Mouse (Mus musculus) T-helper 1 cell (primary cell): ENCODE data around the gene Nfkbie.

Experiments
- in situ Hi-C: fragments of 300-600 bp; cut with MboI, MseI; formaldehyde crosslinking; loops from one replicate; pipeline ENCODE4 v1.15.1; 2025; ENCODE audit warnings: high pct_unique_total_duplicates

Nfkbie gene

DNA sequence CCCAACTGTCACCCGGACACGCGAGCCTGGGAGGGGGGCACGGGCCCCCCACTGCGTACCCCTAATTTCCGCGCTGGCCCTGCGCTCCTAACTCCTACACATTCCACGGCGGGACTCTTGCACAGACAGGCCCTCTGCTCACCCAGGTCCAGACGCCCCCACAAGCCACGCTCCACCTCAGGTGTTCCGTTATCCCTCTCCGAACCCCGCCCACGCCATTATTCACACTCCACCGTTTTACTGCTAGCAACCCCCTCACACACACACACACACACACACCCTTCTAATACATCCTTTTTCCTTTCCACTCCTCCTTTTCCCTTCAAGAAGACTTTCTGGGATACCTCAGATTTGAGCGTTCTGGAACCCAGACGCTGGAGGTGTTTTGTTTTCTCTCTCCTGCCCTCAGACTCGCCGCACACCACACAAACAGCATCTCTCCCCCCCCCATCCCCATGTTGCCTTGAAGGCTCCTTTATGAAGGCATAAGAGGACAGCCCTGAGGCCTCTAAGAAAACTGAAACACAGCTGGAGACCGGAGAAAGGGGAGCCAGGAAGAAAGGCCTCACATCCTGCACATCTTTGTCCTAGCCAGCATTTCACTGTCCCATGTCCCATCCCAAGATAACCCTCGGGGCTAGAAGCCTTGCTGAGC is 40.4 kb downstream of the Nfkbie start:
- in situ Hi-C loops = no loop called here

DNA sequence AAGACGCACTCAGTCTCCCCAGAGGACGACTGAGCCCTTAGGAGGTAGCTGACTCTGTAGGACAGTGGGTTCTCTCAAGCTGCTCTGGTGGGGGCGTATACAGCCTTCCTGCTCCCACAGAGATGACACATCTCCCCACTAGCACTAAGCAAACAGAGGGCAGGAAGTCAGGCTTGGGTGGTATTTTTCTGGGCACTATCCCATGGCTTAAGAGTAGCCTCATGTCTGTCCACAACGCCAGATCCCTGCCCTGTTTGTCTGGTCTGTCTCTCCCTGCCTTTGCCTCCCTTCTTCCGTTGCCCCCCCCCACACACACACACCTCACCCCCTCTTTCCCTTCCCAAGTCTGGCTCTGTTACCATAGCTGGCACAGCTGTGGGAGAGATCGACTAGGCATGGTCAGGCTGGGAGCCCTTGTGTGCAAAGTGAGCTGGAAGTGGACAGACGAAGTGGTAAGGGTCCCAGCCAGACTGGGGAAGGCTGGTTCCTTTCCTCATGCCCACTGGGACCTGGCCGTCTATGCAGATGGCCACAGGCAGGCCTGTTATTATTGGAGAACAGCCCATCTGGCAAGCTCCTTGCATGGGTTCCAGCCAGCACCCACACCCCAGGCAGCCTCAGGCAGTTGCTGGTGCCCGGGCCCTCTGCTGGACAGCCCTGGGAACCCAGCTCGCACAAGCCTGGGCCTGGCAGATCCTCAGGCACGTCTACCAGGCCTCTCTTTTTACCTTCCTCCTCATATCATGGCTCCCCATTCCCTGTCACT is 41.3 kb downstream of the Nfkbie start:
- in situ Hi-C loops = no loop called here

DNA sequence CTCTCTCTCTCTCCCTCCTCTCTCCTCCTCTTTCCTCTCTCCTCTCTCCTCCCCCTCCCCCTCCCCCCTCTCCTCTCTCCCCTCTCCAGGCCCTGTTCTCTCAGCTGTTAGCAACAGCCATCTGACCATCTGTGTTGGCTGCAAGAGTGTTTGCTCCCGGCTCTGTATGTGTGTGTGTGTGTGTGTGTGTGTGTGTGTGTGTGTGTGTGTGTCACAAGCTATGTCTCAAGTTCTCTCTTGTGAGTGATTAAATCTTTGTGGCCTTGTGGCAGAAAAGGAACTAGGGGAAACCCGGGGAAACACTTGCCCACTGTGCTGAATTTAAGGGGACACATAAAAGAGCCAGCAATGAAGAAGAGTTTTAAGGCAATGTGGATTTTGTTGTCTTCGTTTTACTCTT is 42.3 kb downstream of the Nfkbie start:
- in situ Hi-C loops = no loop called here

DNA sequence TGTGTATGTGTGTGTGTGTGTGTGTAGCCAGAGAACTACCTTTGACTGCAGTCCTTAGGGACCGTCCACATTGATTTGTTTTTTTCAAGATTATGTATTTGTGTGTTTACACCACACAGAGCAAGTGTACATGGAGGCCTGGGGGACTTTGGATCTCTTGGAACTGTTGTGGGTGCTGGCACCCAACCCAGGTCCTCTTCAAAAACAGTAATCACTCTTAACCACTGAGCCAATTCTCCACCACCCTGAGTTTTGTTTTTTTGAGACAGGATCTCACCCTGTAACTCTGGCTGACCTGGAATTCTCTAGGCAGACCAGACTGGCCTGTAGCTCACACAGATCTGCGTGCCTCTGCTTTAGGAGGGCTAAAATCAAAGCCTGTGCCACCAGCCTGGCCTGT is 42.9 kb downstream of the Nfkbie start:
- in situ Hi-C loops = no loop called here

DNA sequence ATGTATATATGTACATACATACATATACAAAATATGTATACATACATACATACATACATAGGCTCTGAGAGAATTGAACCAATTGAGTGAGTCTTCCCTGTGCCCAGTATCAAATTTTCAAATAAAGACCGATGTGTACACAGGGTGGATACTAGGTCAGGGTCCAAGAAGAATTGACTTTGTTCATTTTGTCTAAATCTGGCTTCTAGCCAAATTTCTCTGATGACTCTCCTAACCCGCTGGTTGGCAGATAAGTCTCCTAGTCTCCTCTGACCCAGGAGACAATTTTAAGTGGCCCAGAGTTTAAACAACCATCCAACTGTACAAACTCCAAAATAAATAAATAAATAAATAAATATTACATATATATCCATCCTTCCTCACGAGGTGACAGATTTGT is 43.4 kb downstream of the Nfkbie start:
- in situ Hi-C loops = no loop called here

DNA sequence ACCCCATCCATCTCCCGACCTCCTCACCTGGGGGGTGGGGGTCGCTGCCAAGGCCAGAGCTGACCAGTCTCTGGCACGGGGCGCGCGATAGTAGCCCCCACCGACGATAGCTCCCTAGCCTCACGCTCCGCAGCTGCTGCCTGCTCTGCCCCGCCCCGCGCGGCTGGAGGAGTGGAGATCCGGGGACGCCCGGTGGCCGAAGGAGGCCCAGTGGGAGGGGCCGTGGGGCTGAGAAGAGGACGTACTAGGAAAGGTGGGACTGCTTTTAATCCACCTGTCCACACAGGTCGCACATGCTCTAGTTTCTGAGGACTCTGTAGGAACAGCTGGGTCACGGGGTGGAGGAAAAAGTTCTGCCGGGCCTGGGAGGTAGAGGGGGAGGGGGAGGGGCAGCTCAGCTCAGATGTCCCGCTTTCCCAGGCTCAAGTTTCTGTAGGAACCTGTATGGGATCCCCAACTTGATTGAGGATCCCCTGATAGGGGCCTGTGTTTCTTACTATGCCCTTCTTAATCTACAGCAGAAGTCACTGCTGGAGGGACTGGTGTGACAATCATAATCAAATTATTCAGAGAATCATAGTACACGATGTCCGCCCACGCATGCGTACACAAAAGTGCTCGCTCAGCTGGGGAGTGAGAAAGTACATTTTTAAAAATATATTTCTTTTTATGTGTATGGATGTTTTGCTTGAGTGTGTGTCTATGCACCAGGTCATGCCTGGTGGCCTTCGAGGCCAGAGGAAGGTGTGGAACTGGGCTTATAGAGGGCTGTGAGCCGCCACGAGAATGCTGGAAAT is 44.1 kb downstream of the Nfkbie start, which contains the start of gene Slc29a1:
TSS of gene Slc29a1 (minus strand) at position 161 of the 797 bp plus-strand sequence.
- in situ Hi-C loops = loop anchor here (10.0 kb wide), 1 partner anchor 1115 kb away; no protein-coding TSS in a partner anchor

DNA sequence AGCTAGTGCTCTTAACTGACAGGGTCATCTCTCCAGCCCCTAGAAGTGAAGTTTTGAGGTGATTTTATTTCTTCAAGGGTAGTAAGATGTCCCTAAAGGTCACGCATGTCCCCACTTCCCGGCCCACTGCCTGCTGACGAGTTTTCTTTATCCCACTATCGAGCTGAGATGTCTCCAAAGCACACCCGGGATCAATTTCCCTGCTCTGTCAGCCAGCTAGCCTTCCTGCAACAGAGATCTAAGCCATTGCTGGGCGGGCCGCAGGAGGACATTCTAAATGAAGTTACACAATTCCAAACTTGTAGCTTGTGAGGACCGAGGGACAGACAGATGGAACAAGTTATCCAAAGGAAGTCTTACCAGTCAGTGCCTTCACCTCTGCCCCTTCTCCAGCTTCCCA is 44.8 kb downstream of the Nfkbie start:
- in situ Hi-C loops = loop anchor here (10.0 kb wide), 1 partner anchor 1115 kb away; no protein-coding TSS in a partner anchor

DNA sequence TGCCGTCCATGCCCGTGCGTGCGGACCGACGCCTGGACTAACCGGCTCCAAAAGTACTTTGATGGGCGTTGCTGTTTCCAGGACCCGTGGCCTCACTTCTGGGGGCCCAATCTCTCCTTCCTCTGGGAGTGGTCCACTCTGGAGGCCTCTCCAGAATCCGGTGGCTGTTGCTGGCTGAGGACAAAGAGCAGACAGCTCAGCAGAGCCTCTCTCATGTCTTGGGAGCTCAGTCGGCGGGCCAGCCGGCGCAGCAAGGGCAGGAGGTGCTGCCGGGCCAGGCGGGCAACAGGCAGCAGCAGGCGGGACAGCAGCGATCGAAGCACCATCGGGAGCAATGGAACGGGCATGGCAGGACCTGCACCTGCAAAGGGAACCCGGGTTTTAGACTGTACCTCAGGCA is 45.8 kb downstream of the Nfkbie start:
- in situ Hi-C loops = loop anchor here (10.0 kb wide), 1 partner anchor 1117 kb away; no protein-coding TSS in a partner anchor

DNA sequence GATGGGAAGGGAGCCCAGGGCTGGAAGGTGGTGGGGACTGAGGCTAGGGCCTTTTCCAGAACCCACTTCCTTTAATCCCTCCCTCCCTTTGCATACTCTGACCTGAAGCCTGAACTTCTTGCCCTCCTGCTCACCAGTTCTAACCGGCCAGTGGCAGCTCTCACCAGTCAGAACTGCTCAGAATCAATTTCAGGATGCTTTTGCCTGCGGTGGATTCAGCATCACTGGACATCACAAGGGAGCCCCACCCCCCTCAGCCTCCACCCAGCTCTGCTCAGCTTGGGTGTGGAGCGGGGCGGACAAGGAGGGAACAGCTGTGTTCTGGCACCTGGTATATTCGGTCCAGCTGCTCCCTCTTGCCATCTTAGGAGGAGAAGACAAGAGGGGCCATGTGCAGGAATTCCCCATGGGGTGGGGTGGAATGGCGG is 46.4 kb downstream of the Nfkbie start, which contains the start of gene Mymx:
TSS of gene Mymx (minus strand) at position 226 of the 428 bp plus-strand sequence.
- in situ Hi-C loops = loop anchor here (10.0 kb wide), 1 partner anchor 1117 kb away; no protein-coding TSS in a partner anchor

DNA sequence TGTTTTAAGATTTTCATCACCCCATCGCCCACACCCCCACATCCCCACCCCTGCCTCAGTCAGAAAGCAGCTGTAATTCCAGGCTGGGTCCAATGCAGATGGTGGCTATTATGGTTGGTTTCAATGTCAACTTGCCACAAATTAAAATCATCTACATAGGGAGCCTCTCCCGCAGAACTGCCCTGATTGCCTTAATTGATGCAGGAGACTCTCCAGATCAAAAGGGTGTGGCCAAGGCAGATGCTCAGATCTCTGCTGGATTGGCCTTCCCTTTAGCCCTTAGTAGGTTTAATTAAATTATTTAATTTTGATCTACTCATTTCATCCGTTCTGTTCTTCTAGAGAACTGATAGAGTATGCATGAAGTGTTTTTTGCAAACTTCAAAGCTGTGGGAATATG is 47.5 kb downstream of the Nfkbie start:
- in situ Hi-C loops = loop anchor here (10.0 kb wide), 1 partner anchor 1118 kb away; no protein-coding TSS in a partner anchor

DNA sequence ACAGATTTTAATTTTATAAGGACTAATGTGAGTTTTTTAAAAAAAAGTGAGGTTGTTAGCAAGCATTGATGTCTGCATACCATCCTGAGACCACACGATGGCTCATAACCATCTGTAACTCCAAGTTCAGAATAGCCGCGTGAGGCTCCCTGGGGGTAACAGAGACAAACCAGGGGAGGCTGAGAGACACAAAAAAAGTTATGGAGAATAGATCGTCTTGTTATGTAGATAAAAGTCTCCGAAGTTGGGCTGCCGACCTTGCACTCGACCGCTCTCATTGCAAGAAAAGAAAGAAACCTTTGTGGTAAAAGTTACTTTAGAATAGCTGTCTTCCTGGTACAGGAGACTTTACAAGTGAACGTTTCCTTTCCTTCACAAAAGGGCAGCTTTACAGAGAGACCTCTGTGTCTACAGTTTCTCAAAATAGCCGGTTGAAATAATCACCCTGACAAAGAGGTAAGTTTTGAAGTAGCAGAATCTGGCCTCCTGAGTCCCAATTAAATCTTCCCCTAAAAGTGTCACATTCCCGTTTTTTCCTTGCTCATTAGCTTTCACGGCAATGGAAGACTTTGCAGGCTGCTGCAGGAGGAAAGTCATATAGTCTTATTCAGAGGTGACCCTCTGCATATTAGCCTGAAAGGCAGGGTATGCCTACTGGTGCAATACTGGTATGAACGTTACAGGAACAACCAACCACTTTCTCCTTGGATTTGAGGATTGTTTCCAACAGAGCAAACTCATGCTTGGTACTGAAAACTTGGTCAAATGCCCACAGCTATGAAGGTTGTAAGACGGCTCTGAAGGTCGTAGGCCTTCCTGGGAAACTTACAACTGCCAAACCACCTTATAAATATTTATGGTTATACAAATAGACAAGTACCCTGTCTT is 51.7 kb downstream of the Nfkbie start:
- in situ Hi-C loops = loop anchor here (10.0 kb wide), 1 partner anchor 1122 kb away; no protein-coding TSS in a partner anchor

DNA sequence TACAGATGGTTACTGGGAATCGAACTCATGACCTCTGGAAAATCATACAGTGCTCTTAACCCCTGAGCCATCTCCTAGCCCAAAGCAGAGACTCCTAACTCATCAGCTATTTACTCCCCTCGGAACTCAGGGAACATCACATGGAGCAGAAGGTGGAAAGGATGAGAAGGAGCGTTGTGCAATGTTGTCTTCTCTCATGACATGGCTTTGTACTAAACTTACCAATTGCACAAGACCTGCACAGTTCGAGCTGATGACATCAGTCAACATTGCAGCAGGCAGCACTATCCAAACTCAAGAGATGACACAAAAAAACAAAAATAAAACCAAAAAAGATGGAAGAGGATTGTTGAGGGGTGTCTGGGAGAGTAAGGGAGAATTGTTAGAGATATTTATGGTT is 52.9 kb downstream of the Nfkbie start:
- in situ Hi-C loops = loop anchor here (10.0 kb wide), 1 partner anchor 1124 kb away; no protein-coding TSS in a partner anchor

DNA sequence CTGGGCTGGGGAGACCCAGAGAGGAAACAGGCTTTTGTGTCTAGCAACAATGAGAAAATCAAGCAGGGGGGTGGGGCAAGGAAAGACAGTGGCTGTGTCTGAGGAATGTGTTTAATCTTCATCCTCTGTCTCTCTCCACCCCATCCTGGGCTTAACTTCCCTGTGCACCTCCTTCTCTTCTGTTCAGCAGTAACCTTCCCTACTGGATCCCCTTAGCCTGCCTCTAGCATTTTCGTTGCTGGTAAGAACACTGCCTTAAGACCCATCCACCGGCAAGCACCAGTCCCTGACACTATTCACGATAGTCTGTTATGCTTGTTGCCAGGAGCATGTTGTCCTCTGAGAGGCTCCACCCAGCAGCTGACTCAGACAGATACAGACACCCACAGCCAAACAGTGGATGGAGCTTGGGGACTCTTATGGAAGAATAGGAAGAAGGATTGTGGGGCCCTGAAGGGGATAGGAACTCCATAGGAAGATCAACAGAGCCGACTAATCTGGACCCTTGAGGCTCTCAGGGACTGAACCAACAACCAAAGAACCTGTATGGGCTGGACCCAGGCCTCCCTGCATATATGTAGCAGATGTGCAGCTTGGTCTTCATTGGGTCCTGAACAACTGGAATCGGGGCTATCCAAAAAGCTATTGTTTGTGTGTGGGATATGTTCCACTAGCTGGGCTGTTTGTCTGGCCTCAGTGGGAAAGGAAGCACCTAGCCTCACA is 54.8 kb downstream of the Nfkbie start:
- in situ Hi-C loops = no loop called here

DNA sequence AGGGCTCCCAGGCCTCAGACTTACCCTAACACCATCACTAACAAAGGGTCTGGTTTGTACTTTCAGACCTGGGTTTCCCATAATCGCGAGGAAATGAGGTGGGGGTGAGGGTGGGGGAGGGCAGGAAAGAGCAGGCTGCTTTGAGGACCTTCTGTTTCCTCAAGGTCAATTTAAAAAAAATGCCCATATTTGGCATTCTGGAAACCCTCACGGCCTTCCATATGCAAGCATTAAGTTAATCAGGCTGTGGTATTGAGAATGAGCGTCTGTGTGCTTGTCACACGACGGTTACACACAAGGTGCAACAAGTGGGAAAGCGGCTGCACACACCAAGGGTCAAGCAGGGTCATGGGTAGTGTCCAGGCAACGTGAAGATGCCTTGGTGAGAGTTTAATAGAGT is 56.5 kb downstream of the Nfkbie start:
- in situ Hi-C loops = no loop called here
